11 mouse cellular contexts compared by ENCODE assay signal in the genomic region with DNA sequence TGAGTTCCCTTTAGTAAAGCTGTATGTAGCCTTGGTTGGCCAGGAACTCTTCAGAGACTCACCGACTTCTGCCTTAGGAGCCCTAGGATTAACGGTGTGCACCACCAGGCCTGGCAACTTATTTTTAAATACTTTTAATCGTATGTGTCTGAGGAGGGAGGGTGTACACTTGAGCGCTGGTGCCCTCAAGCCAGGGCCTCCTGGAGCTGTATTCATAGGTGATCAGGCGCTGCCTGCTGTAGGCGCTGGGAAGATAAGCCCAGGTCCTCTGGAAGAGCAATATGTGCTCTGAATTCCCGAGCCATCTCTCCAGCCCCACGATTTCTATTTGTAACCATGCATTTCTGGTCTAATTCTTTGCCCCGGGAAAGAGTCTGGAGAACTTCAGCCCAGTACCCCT. TPM values are rescaled to one million over a fixed set of nuclear protein-coding genes. Genes with fewer than 3 reads are reported as not detected.
DNase-seq lines count a peak whose midpoint lies in the region; ATAC-seq and TF ChIP-seq lines count a peak whose summit lies in the region.
"Had no signal": no experiment of that assay in that cellular context is flagged by ENCODE, and none has a peak within 500 bp of the region (broad histone marks: within the 10 kb centered on the region; RNA-seq: fewer than 3 reads in every experiment).

No protein-coding gene starts in this region.

- WGBS in heart, embryonic 10.5 days, result 33% methylated on average over 9 of the region's 9 CpGs
- WGBS in forebrain, postnatal 0 days, result 47% methylated on average over 9 of the region's 9 CpGs
- WGBS in midbrain, embryonic 13.5 days, result 42% methylated on average over 9 of the region's 9 CpGs
- WGBS in intestine, postnatal 0 days, result 51% methylated on average over 9 of the region's 9 CpGs

- H3K4me1 ChIP-seq in heart, embryonic 10.5 days, result peaks cover 43% of the 10 kb centered on the region
- peaks cover under 1% of the 10 kb centered on the region; the same call in 1 of the 2 replicates for H3K4me1 ChIP-seq in forebrain, postnatal 0 days (ENCODE audit: insufficient read depth)
- H3K4me1 ChIP-seq in midbrain, embryonic 13.5 days (replicated peaks), result peaks cover 34% of the 10 kb centered on the region
- no peaks in the 10 kb centered on the region for H3K4me1 ChIP-seq in intestine, postnatal 0 days (replicated peaks; ENCODE audit: control insufficient read depth, insufficient read depth, low read length)

- H3K4me2 ChIP-seq in forebrain, postnatal 0 days (ENCODE audit: low read depth), result no peak overlapping the region
- H3K4me2 ChIP-seq in midbrain, embryonic 13.5 days (replicated peaks), result no peak overlapping the region
- H3K4me2 ChIP-seq in intestine, postnatal 0 days (replicated peaks; ENCODE audit: low read depth), result no peak overlapping the region

- H3K9ac ChIP-seq in forebrain, postnatal 0 days, result no peak overlapping the region
- H3K9ac ChIP-seq in midbrain, embryonic 13.5 days (replicated peaks), result no peak overlapping the region
- no peak overlapping the region for H3K9ac ChIP-seq in intestine, postnatal 0 days (ENCODE audit: low read depth, low read length)

- DNase-seq in heart, embryonic 10.5 days (ENCODE audit: low spot score), result no peak
- DNase-seq in heart, postnatal 10 days, result no peak
- DNase-seq in layer of hippocampus, adult 2 months (ENCODE audit: low spot score in 2 of 2), result no peak
- no peak for DNase-seq in layer of hippocampus, postnatal 14 days (ENCODE audit: low spot score in 2 of 2)
- DNase-seq in forebrain, postnatal 0 days, result no peak
- DNase-seq in yolk sac, embryonic 10.5 days (ENCODE audit: low spot score), result no peak
- DNase-seq: thymus, postnatal 14 days had no signal

- peak overlapping the region; percentile 77 for H3K27ac ChIP-seq in heart, embryonic 10.5 days
- peak overlapping the region; percentile 74; the same call in 1 of the 2 replicates for H3K27ac ChIP-seq in layer of hippocampus, adult 2 months
- H3K27ac ChIP-seq in forebrain, postnatal 0 days (ENCODE audit: low read depth, low read length), result 0 out of 2 replicates have a peak overlapping the region, but pooled peaks have one; percentile 21
- H3K27ac ChIP-seq in midbrain, embryonic 13.5 days, result peak overlapping the region; percentile 54; the same call in 1 of the 2 replicates
- H3K27ac ChIP-seq in intestine, postnatal 0 days (ENCODE audit: low read depth, low read length), result no peak overlapping the region

- ATAC-seq in forebrain, postnatal 0 days, result no peak
- ATAC-seq in midbrain, embryonic 13.5 days, result peak; percentile 25; the same call in 1 of the 2 replicates
- no peak for ATAC-seq in intestine, postnatal 0 days

- no peaks in the 10 kb centered on the region for H3K9me3 ChIP-seq in heart, embryonic 10.5 days
- H3K9me3 ChIP-seq in forebrain, postnatal 0 days (ENCODE audit: low read length), result no peaks in the 10 kb centered on the region
- H3K9me3 ChIP-seq in midbrain, embryonic 13.5 days, result no peaks in the 10 kb centered on the region
- H3K9me3 ChIP-seq in intestine, postnatal 0 days (ENCODE audit: control insufficient read depth), result no peaks in the 10 kb centered on the region

- H3K4me3 ChIP-seq in heart, embryonic 10.5 days, result peak overlapping the region; percentile 20; the same call in 1 of the 2 replicates
- H3K4me3 ChIP-seq in layer of hippocampus, adult 2 months, result no peak overlapping the region
- no peak overlapping the region for H3K4me3 ChIP-seq in forebrain, postnatal 0 days (ENCODE audit: low read depth, low read length)
- H3K4me3 ChIP-seq in midbrain, embryonic 13.5 days (replicated peaks), result no peak overlapping the region
- no peak overlapping the region for H3K4me3 ChIP-seq in intestine, postnatal 0 days (ENCODE audit: low read depth, low read length)

- no peaks in the 10 kb centered on the region for H3K27me3 ChIP-seq in heart, embryonic 10.5 days (ENCODE audit: insufficient read depth, poor library complexity, severe bottlenecking)
- H3K27me3 ChIP-seq in forebrain, postnatal 0 days (ENCODE audit: insufficient read depth, low read length), result no peaks in the 10 kb centered on the region
- H3K27me3 ChIP-seq in midbrain, embryonic 13.5 days, result no peaks in the 10 kb centered on the region
- no peaks in the 10 kb centered on the region for H3K27me3 ChIP-seq in intestine, postnatal 0 days (replicated peaks; ENCODE audit: control insufficient read depth, insufficient read depth, low read length)

- intact Hi-C loops in heart, postnatal 10 days (cut with DNase I), result loop anchor here (5.0 kb wide), 1 partner anchor 100 kb away; a partner anchor contains a TSS

- H3K36me3 ChIP-seq in heart, embryonic 10.5 days, result peaks cover 59% of the 10 kb centered on the region
- peaks cover 44% of the 10 kb centered on the region for H3K36me3 ChIP-seq in forebrain, postnatal 0 days (ENCODE audit: insufficient read depth)
- H3K36me3 ChIP-seq in midbrain, embryonic 13.5 days, result peaks cover 80% of the 10 kb centered on the region
- peaks cover 43% of the 10 kb centered on the region for H3K36me3 ChIP-seq in intestine, postnatal 0 days (ENCODE audit: control insufficient read depth, insufficient read depth)

- TF ChIP-seq CTCF in layer of hippocampus, adult 2 months (conservative IDR thresholded peaks at IDR 0.05), result no peak
- no peak for TF ChIP-seq CTCF in forebrain, postnatal 0 days (IDR thresholded peaks at IDR 0.05; ENCODE audit: low read depth)
- TF ChIP-seq CTCF in intestine, postnatal 0 days (IDR thresholded peaks at IDR 0.05; ENCODE audit: low read depth), result no peak

RNA-seq across cellular contexts. Expression of a gene that starts 16.2 kb away (rescaled TPM):
- 58.7 and 77.1 TPM in 2 replicates for polyA plus RNA-seq in heart, embryonic 10.5 days (2016; fragmentation: Nextera tagmentation; extraction: Ambion mirVana)
- total RNA-seq in heart, postnatal 10 days (2021), result 10 to 100 TPM; 15.5 to 17.8 TPM
- total RNA-seq in layer of hippocampus, adult 2 months (2021), result 100 to 1,000 TPM; 136 to 154 TPM
- total RNA-seq in layer of hippocampus, postnatal 14 days (2021), result 100 to 1,000 TPM; 148 to 161 TPM
- total RNA-seq in forebrain, postnatal 0 days (2014; rRNA removed), result 298 and 325 TPM in 2 replicates
- polyA plus RNA-seq in forebrain, postnatal 0 days (2015; fragmentation: Nextera tagmentation; extraction: Ambion mirVana), result 378 and 431 TPM in 2 replicates
- 225 and 235 TPM in 2 replicates for polyA plus RNA-seq in midbrain, embryonic 13.5 days (2015; fragmentation: Nextera tagmentation; extraction: Ambion mirVana)
- polyA plus RNA-seq in intestine, postnatal 0 days (2015; fragmentation: Nextera tagmentation; extraction: Ambion mirVana), result 59.0 and 60.5 TPM in 2 replicates

RNA-seq across cellular contexts. Expression of a gene that starts 31.7 kb away (rescaled TPM):
- polyA plus RNA-seq in heart, embryonic 10.5 days (2016; fragmentation: Nextera tagmentation; extraction: Ambion mirVana), result 31.6 and 33.0 TPM in 2 replicates
- 10 to 100 TPM; 48.0 to 52.2 TPM for total RNA-seq in heart, postnatal 10 days (2021)
- 10 to 100 TPM; 45.7 to 47.5 TPM for total RNA-seq in layer of hippocampus, adult 2 months (2021)
- total RNA-seq in layer of hippocampus, postnatal 14 days (2021), result 10 to 100 TPM; 41.1 to 48.5 TPM
- 42.2 and 57.6 TPM in 2 replicates for total RNA-seq in forebrain, postnatal 0 days (2014; rRNA removed)
- 21.9 and 31.1 TPM in 2 replicates for polyA plus RNA-seq in forebrain, postnatal 0 days (2015; fragmentation: Nextera tagmentation; extraction: Ambion mirVana)
- 41.5 and 49.8 TPM in 2 replicates for polyA plus RNA-seq in midbrain, embryonic 13.5 days (2015; fragmentation: Nextera tagmentation; extraction: Ambion mirVana)
- 13.8 and 17.8 TPM in 2 replicates for polyA plus RNA-seq in intestine, postnatal 0 days (2015; fragmentation: Nextera tagmentation; extraction: Ambion mirVana)

RNA-seq across cellular contexts. Expression of a gene that starts 32.6 kb away (rescaled TPM):
- 37.5 and 41.2 TPM in 2 replicates for polyA plus RNA-seq in heart, embryonic 10.5 days (2016; fragmentation: Nextera tagmentation; extraction: Ambion mirVana)
- 10 to 100 TPM; 54.4 to 55.6 TPM for total RNA-seq in heart, postnatal 10 days (2021)
- 10 to 100 TPM; 39.6 to 48.8 TPM for total RNA-seq in layer of hippocampus, adult 2 months (2021)
- total RNA-seq in layer of hippocampus, postnatal 14 days (2021), result 10 to 100 TPM; 41.7 to 42.3 TPM
- total RNA-seq in forebrain, postnatal 0 days (2014; rRNA removed), result 34.3 and 44.8 TPM in 2 replicates
- polyA plus RNA-seq in forebrain, postnatal 0 days (2015; fragmentation: Nextera tagmentation; extraction: Ambion mirVana), result 20.7 and 20.8 TPM in 2 replicates
- 34.9 and 48.3 TPM in 2 replicates for polyA plus RNA-seq in midbrain, embryonic 13.5 days (2015; fragmentation: Nextera tagmentation; extraction: Ambion mirVana)
- 59.7 and 61.9 TPM in 2 replicates for polyA plus RNA-seq in intestine, postnatal 0 days (2015; fragmentation: Nextera tagmentation; extraction: Ambion mirVana)

RNA-seq across cellular contexts. Expression of a gene that starts 46.4 kb away (rescaled TPM):
- polyA plus RNA-seq in heart, embryonic 10.5 days (2016; fragmentation: Nextera tagmentation; extraction: Ambion mirVana), result not detected in 2 replicates
- total RNA-seq in heart, postnatal 10 days (2021), result not detected
- total RNA-seq in layer of hippocampus, adult 2 months (2021), result not detected
- not detected for total RNA-seq in layer of hippocampus, postnatal 14 days (2021)
- not detected in 2 replicates for total RNA-seq in forebrain, postnatal 0 days (2014; rRNA removed)
- polyA plus RNA-seq in forebrain, postnatal 0 days (2015; fragmentation: Nextera tagmentation; extraction: Ambion mirVana), result not detected in 2 replicates
- not detected in 2 replicates for polyA plus RNA-seq in midbrain, embryonic 13.5 days (2015; fragmentation: Nextera tagmentation; extraction: Ambion mirVana)
- polyA plus RNA-seq in intestine, postnatal 0 days (2015; fragmentation: Nextera tagmentation; extraction: Ambion mirVana), result not detected in 2 replicates
- total RNA-seq: left cerebral cortex, adult 8-10 months had no signal
- polyA plus RNA-seq: embryonic facial prominence, embryonic 11.5 days had no signal

RNA-seq across cellular contexts. Expression of a gene that starts 51.4 kb away (rescaled TPM):
- not detected in 2 replicates for polyA plus RNA-seq in heart, embryonic 10.5 days (2016; fragmentation: Nextera tagmentation; extraction: Ambion mirVana)
- total RNA-seq in heart, postnatal 10 days (2021), result not detected
- under 1 TPM; 0.51 to 0.59 TPM for total RNA-seq in layer of hippocampus, adult 2 months (2021)
- under 1 TPM; 0.88 to 0.97 TPM for total RNA-seq in layer of hippocampus, postnatal 14 days (2021)
- 3.6 and 4.2 TPM in 2 replicates for total RNA-seq in forebrain, postnatal 0 days (2014; rRNA removed)
- polyA plus RNA-seq in forebrain, postnatal 0 days (2015; fragmentation: Nextera tagmentation; extraction: Ambion mirVana), result 1.8 and 3.2 TPM in 2 replicates
- polyA plus RNA-seq in midbrain, embryonic 13.5 days (2015; fragmentation: Nextera tagmentation; extraction: Ambion mirVana), result 1.3 and 1.7 TPM in 2 replicates
- polyA plus RNA-seq in intestine, postnatal 0 days (2015; fragmentation: Nextera tagmentation; extraction: Ambion mirVana), result 0.08 TPM in 1 of 2 replicates, not detected in the other

Comparison
In these comparisons a context has a peak if more than half of its experiments do, and no peak if none do; other contexts are left out.
1. RNA of a gene that starts 16.2 kb away (total RNA-seq): 298 to 325 TPM in forebrain, postnatal 0 days, 148 to 161 TPM in layer of hippocampus, postnatal 14 days and 136 to 154 TPM in layer of hippocampus, adult 2 months; 15.5 to 17.8 TPM in heart, postnatal 10 days; every median in the first group is over 4 times any median in the second.